Comparison of ENCODE assay signal across 10 mouse cellular contexts in the genomic region with DNA sequence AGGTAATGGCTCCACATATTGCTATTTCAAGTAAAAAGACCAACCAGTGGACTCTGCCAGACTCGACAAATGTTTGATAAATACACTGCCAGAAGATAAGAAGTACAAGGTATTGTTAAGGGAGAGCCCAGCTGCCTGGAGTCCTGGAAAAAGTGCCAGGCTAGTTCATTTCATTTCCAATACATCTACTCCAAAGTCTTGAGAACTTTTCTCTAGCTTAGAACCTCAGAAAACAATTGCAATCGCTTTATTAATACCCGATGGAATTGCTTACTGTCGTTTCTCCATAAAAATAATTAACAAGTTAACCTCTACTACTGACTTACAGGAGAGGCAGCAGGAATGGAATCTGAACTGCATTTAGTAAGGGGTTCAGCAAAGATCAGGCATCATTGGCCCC. TPM values are rescaled to one million over a fixed set of nuclear protein-coding genes. Genes with fewer than 3 reads are reported as not detected.
DNase-seq lines count a peak whose midpoint lies in the region; ATAC-seq and TF ChIP-seq lines count a peak whose summit lies in the region.
"Had no signal": no experiment of that assay in that cellular context is flagged by ENCODE, and none has a peak within 500 bp of the region (broad histone marks: within the 10 kb centered on the region; RNA-seq: fewer than 3 reads in every experiment).

No protein-coding gene starts in this region.

- DNase-seq in heart, postnatal 4 days, result no peak
- DNase-seq in hindbrain, postnatal 0 days (ENCODE audit: low spot score), result no peak
- DNase-seq in midbrain, embryonic 14.5 days, result peak; percentile 36
- DNase-seq in cerebellum, adult 18-20 months, result no peak
- DNase-seq in adrenal gland, adult 2 months, result no peak
- no peak for DNase-seq in kidney, postnatal 25 days

- H3K4me3 ChIP-seq in heart, embryonic 14.5 days (ENCODE audit: control insufficient read depth in 1 of 2, insufficient read depth in 1 of 2, low read depth in 1 of 2, low read length in 2 of 2), result peak overlapping the region in 1 of 2 experiments; percentile 69; a peak in 2 of 4 replicates
- H3K4me3 ChIP-seq in embryonic facial prominence, embryonic 12.5 days, result peak overlapping the region; percentile 68
- peak overlapping the region; percentile 70 for H3K4me3 ChIP-seq in hindbrain, postnatal 0 days (ENCODE audit: low read length)
- H3K4me3 ChIP-seq in midbrain, embryonic 14.5 days (replicated peaks; ENCODE audit: low read depth, low read length), result peak overlapping the region; percentile 77

- H3K27ac ChIP-seq in heart, embryonic 14.5 days (replicated peaks in 1 of 2; ENCODE audit: control insufficient read depth in 1 of 2, insufficient read depth in 1 of 2, low read depth in 2 of 2, low read length in 2 of 2), result no peak overlapping the region
- peak overlapping the region; percentile 84; the same call in 1 of the 2 replicates for H3K27ac ChIP-seq in embryonic facial prominence, embryonic 12.5 days
- H3K27ac ChIP-seq in hindbrain, postnatal 0 days, result 0 out of 2 replicates have a peak overlapping the region, but pooled peaks have one; percentile 28
- peak overlapping the region; percentile 92 for H3K27ac ChIP-seq in midbrain, embryonic 14.5 days (replicated peaks; ENCODE audit: low read depth, low read length)

- 8% methylated on average over 4 of the region's 4 CpGs for WGBS in heart, embryonic 14.5 days
- 5% methylated on average over 4 of the region's 4 CpGs for WGBS in embryonic facial prominence, embryonic 12.5 days
- whole genome bisulfite sequencing in hindbrain, postnatal 0 days, result 6% methylated on average over 4 of the region's 4 CpGs
- WGBS in midbrain, embryonic 14.5 days, result 5% methylated on average over 4 of the region's 4 CpGs

- no peaks in the 10 kb centered on the region for H3K9me3 ChIP-seq in heart, embryonic 14.5 days (ENCODE audit: control insufficient read depth, low read length)
- H3K9me3 ChIP-seq in embryonic facial prominence, embryonic 12.5 days, result no peaks in the 10 kb centered on the region
- H3K9me3 ChIP-seq in hindbrain, postnatal 0 days (ENCODE audit: low read length), result no peaks in the 10 kb centered on the region
- no peaks in the 10 kb centered on the region for H3K9me3 ChIP-seq in midbrain, embryonic 14.5 days (ENCODE audit: control insufficient read depth, low read length)

- H3K27me3 ChIP-seq in heart, embryonic 14.5 days (ENCODE audit: control insufficient read depth, insufficient read depth, low read length), result peaks cover 50% of the 10 kb centered on the region
- H3K27me3 ChIP-seq in embryonic facial prominence, embryonic 12.5 days, result peaks cover 24% of the 10 kb centered on the region
- H3K27me3 ChIP-seq in hindbrain, postnatal 0 days (ENCODE audit: insufficient read depth, low read length), result 0 out of 2 replicates have a peak, but pooled peaks cover 7% of the 10 kb centered on the region
- peaks cover 18% of the 10 kb centered on the region; the same call in 1 of the 2 replicates for H3K27me3 ChIP-seq in midbrain, embryonic 14.5 days (ENCODE audit: control insufficient read depth, insufficient read depth, low read length)

- no peak for TF ChIP-seq CTCF in hindbrain, postnatal 0 days (IDR thresholded peaks at IDR 0.05; ENCODE audit: low read depth)

- no peaks in the 10 kb centered on the region for H3K36me3 ChIP-seq in heart, embryonic 14.5 days (ENCODE audit: control insufficient read depth, insufficient read depth, low read length)
- no peaks in the 10 kb centered on the region for H3K36me3 ChIP-seq in embryonic facial prominence, embryonic 12.5 days
- H3K36me3 ChIP-seq in hindbrain, postnatal 0 days (ENCODE audit: insufficient read depth, low read length), result no peaks in the 10 kb centered on the region
- no peaks in the 10 kb centered on the region for H3K36me3 ChIP-seq in midbrain, embryonic 14.5 days (ENCODE audit: control insufficient read depth, insufficient read depth, low read length)

- ATAC-seq in heart, embryonic 14.5 days (ENCODE audit: insufficient number of reproducible peaks, insufficient read depth, low FRiP score, low read depth), result no peak
- no peak for ATAC-seq in embryonic facial prominence, embryonic 12.5 days (ENCODE audit: insufficient number of reproducible peaks, insufficient read depth, low FRiP score, low TSS enrichment)
- no peak for ATAC-seq in hindbrain, postnatal 0 days
- no peak for ATAC-seq in midbrain, embryonic 14.5 days (ENCODE audit: low FRiP score, low TSS enrichment)
- ATAC-seq: CD4-positive, CD25-positive, alpha-beta regulatory T cell, adult 4 months had no signal

- no peak overlapping the region for H3K9ac ChIP-seq in heart, embryonic 14.5 days (ENCODE audit: low read length)
- H3K9ac ChIP-seq in embryonic facial prominence, embryonic 12.5 days, result 0 out of 2 replicates have a peak overlapping the region, but pooled peaks have one; percentile 69
- H3K9ac ChIP-seq in hindbrain, postnatal 0 days (replicated peaks; ENCODE audit: low read length), result no peak overlapping the region
- peak overlapping the region; percentile 77; the same call in 1 of the 2 replicates for H3K9ac ChIP-seq in midbrain, embryonic 14.5 days (replicated peaks; ENCODE audit: low read length)

- peak overlapping the region; percentile 71 for H3K4me2 ChIP-seq in heart, embryonic 14.5 days (ENCODE audit: low read length)
- H3K4me2 ChIP-seq in embryonic facial prominence, embryonic 12.5 days (replicated peaks), result peak overlapping the region; percentile 86
- H3K4me2 ChIP-seq in hindbrain, postnatal 0 days (ENCODE audit: low read depth, low read length), result peak overlapping the region; percentile 97
- H3K4me2 ChIP-seq in midbrain, embryonic 14.5 days (ENCODE audit: low read length), result peak overlapping the region; percentile 93

- H3K4me1 ChIP-seq in heart, embryonic 14.5 days (ENCODE audit: control insufficient read depth in 2 of 2, insufficient read depth in 2 of 2, low read length in 2 of 2), result peaks cover 0 to 4% of the 10 kb centered on the region in 2 experiments; a peak in 2 of 4 replicates
- peaks cover 7% of the 10 kb centered on the region for H3K4me1 ChIP-seq in embryonic facial prominence, embryonic 12.5 days
- peaks cover 3% of the 10 kb centered on the region; the same call in 1 of the 2 replicates for H3K4me1 ChIP-seq in hindbrain, postnatal 0 days (ENCODE audit: insufficient read depth, low read length)
- peaks cover 16% of the 10 kb centered on the region for H3K4me1 ChIP-seq in midbrain, embryonic 14.5 days (ENCODE audit: control insufficient read depth, insufficient read depth, low read length)

RNA-seq across cellular contexts. Expression of gene Tenm3, which starts 1.7 kb away (rescaled TPM):
- polyA plus RNA-seq in heart, embryonic 14.5 days (2014; fragmentation: Nextera tagmentation; extraction: Ambion mirVana), result 7.2 and 8.3 TPM in 2 replicates
- 1 to 10 TPM; 8.5 to 9.5 TPM for total RNA-seq in heart, postnatal 4 days (2021)
- 65.3 and 65.9 TPM in 2 replicates for polyA plus RNA-seq in embryonic facial prominence, embryonic 12.5 days (2016; fragmentation: Nextera tagmentation; extraction: Ambion mirVana)
- 151 and 169 TPM in 2 replicates for total RNA-seq in hindbrain, postnatal 0 days (2014; rRNA removed)
- 20.4 and 21.3 TPM in 2 replicates for polyA plus RNA-seq in hindbrain, postnatal 0 days (2015; fragmentation: Nextera tagmentation; extraction: Ambion mirVana)
- 45.2 and 61.6 TPM in 2 replicates for polyA plus RNA-seq in midbrain, embryonic 14.5 days (2014; fragmentation: Nextera tagmentation; extraction: Ambion mirVana)
- total RNA-seq in adrenal gland, adult 2 months (2021), result 10 to 100 TPM in 1 of 2 experiments, 1 to 10 TPM in 1; 4.6 to 25.5 TPM
- polyA plus RNA-seq in adrenal gland, adult 2 months (2012; rRNA removed), result 6.7 and 11.6 TPM in 2 replicates
- total RNA-seq: neutrophil, adult 5-6 weeks had no signal

Comparison
In these comparisons a context has a peak if more than half of its experiments do, and no peak if none do; other contexts are left out.
1. H3K27ac ChIP-seq: peak in embryonic facial prominence, embryonic 12.5 days (single experiment), hindbrain, postnatal 0 days (single experiment) and midbrain, embryonic 14.5 days (single experiment); none in heart, embryonic 14.5 days (0 of 2).
2. H3K9ac ChIP-seq: peak in embryonic facial prominence, embryonic 12.5 days (single experiment) and midbrain, embryonic 14.5 days (single experiment); none in heart, embryonic 14.5 days (single experiment) and hindbrain, postnatal 0 days (single experiment).
3. Peak in every context shown above with its lines, with median percentiles within 50 percentile points of each other: H3K4me2 ChIP-seq.